Mouse (Mus musculus) B cell, adult 2 months (primary cell): ENCODE results near the gene Rpl23.

Experiments used
- DNase-seq, 2 experiments: peaks; one replicate each; pipeline ENCODE4 v3.0.0; 2022

Rpl23 gene

DNA sequence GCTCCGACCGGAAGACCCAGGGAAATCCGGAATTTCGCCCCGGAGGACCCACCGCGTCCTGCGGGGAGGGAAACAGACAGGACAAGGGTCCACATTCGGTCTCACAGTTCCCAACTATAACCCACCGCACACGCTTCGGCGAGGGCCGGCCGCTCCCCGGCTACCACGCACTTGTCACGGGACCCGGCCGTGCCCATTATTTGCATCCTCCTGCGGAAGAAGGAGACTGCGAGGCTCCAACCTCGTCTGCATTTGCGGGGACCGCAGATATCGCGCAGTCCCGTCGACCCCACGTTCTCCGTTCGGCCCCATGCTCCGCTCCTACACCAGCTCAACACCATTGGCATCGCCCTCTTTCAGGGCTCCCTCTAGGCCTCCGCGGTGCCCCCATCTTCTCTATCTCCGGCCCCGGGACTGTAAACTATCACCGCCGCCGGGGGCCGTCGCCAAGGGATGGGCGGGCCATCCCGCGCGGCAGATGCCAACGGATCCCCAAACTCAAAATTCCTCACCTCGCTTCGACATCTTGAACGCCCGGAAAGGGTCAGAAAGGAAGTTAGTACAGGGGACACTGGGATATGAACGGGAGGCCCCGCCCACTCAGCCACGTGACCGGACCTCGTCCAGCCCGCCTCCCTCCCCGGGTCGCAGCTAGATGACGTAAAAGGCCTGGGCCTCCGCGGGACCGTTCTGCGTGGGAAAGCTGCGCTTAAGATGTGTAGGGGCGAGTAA lies at the start of gene Rpl23:
TSS of gene Rpl23 (minus strand) at position 606 of the 732 bp plus-strand sequence.
- DNase-seq: peak; percentile 100

DNA sequence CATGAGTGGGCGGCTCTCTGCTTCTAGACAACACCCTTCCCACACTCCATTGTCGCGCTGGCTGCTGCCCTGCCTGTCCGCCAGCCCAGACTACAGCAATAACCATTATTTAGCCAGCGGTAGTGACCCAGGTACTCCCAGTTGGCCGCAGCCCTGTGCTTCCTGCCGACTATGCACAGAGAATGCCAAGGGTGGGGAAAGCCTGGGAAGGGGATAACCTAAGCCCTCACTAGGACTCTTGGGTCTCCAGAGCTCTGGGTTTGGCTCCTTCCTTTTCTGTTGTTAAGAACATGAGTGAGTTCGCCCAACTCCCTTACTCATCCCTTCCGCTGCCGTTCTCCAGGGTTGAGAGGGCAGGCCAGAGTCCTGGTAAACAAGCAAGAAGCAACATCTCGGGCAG lies 49.8 kb upstream of the Rpl23 start:
- DNase-seq: no peak

DNA sequence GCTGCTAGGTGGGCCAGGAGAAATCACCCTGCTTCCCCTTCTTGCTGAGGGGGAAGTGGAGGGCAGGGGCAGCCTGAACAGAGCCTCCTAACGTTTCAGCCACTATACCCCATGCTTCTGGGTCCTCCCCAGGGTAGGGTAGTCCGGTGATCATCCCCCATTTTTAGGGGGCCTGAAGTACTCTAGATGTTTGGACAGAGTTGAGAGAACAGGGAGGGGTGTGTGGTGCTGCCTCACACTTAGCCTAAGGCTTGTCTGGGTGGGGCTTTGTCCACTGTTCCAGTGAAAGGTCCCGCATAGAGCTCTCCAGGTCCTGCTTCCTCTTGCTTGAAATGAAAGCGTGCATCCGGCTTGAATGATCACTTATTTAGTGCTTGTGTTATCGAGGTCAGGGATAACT lies 48.3 kb upstream of the Rpl23 start:
- DNase-seq: peak in 1 of 2 experiments; percentile 12

DNA sequence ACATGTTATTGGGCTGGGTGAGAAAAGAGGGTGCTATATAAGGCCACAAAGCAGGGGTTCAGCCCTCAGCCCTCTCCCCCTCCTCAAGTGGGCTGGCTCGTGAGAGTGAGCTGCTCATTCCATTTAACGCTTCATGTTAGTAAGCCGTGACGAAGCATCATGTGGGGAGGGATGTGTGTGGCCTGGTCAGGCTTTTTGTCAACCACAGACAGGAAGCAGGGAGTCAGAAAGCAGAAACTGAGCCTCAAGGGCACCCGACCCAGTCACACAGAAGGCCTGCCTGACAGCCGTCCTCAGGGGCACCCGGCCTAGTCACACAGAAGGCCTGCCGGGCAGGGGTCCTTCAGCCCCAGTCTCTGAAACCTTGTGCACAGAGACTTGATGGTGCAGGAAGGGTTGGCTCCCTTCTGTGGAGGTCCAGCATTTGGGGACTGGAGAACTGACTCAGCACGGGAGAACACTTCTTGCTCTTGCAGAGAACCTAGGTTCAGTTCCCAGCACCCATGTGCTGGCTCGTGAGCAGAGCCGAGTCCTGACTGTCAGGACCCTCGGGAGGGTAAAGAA lies 47.8 kb upstream of the Rpl23 start:
- peak; percentile 70 to 77 for DNase-seq

DNA sequence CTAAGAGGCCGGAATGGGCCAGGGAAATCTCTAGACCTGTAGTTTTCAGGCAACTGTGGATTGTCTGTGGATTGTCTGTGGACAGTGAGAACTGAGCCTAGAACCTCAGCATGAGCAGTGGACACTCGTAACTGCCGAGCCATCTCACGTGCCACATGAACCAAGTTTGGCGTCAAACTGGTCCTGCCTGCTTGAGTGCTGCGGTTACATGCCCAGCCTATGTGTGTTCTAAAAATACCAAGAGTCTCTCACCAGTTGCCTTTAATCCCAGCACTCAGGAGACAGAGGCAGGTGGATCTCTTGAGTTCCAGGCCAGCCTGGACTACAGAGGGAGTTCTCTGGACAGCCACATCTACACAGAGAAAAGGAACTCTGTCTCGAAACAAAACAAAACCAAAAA lies 47.1 kb upstream of the Rpl23 start:
- peak; percentile 16 for DNase-seq

DNA sequence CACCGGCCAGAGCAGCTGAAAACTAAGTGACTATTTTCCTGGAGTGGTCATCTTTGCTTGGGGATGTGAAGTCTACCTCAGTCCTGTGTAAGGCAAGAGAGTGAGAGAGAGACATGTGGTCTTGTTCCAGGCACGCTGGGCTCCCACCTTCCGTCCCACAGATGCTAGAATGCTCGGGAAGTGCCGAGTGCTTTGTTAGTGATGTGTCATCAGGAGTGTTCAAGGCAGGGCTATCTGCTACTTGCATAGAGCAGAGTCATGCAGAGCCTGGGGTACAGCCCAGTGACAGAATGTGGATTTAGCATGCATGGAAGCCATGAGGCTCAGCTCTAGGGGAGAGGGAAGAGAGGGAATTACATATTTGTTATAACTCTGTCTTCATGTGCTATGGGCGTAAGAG lies 45.4 kb upstream of the Rpl23 start:
- DNase-seq: no peak

DNA sequence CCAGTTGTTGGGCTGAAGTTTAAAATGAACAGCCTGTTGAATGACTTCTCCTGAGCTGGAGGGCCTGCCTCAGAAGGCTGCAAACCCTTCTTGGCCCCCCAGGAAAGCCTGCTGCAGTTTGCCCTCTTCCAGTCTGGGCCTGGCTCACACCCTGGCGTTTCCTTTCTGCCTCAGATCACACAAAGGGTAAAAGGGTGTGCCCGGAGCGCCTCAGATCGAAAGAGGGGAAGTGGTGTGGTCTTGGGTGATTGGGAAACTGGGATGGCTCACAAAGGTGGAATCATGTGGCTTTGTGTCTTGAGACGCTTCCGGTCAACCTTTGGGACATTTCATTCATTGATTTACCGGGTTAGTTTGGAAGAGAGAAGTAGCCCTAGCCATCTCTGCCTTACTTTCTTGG lies 44.2 kb upstream of the Rpl23 start:
- no peak for DNase-seq

DNA sequence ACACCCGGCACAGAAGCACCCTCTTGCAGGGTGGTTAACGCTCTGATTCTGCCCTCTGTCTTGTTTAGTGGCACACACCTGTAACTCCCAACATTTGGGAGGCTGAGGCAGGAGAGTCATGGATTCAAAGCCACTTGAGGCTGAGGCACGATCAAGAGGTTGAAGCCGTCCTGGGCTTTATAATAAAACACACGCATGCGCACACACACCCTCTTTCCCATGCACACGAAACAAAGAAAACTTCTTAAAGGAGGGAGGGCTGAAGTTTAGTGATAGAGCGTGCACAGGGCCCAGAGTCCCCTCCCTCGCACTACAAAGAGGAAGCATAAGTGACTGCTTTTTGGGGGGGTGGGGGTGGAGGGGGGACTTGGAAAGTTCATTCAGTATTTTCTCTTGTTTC lies 43.7 kb upstream of the Rpl23 start:
- DNase-seq: peak; percentile 15 to 21

DNA sequence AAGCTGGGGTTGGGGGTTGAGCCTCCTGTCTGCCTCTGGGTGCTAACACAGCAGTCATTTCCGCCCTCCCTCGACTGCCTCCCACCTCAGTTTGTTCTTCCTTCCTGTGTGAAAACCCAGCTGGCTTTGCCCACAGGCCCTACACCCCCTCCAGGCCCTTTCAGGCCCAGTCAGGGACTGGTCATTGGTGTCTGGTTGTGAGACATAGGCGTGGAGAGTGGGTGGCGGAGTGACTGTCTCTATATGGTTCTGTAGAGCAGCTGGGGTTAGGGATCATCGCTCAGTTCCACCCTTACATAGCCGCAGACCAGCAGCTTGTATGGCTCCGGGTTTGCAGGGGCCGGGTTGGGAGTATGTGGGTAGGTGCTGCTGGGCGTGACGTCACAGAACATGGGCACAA lies 43.1 kb upstream of the Rpl23 start:
- DNase-seq: peak; percentile 57 to 61

DNA sequence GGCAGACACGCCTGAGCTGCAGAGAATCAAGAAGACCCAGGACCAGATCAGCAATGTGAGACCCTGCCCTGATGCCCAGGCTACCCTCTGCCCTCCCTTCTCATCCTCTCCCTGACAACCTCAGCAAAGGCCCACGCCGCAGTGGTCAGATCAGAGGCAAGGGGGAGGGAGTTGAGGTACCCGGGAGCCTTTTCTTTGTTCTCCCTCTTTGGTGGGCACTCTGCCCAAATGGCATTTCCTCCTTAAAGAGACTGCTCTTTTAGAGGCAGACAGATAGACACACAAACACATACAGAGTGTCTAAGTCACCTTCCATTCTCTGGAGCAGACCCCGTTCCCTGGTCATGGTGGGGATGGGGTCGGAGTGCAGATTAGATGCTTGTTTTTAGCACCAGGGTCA lies 42.7 kb upstream of the Rpl23 start:
- DNase-seq: no peak

DNA sequence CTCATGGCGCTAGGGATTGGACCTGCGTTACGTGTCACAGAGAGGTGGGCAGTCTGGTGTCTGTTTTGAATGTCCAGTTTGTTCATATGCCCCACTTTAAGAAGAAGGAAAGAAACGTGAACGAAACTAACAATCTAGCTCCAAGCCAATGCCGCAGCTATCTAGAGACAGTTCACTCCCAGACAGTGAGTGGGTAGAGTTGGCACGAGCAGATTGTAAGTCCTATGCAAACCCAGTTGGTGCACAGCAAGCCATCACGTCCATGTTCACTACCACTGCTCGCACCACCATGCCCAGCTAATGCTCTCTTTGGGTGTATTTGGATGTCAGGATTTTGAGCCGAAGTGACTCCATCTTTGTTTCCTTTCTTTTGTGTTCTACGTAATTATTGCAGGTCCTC lies 41.9 kb upstream of the Rpl23 start:
- no peak for DNase-seq

DNA sequence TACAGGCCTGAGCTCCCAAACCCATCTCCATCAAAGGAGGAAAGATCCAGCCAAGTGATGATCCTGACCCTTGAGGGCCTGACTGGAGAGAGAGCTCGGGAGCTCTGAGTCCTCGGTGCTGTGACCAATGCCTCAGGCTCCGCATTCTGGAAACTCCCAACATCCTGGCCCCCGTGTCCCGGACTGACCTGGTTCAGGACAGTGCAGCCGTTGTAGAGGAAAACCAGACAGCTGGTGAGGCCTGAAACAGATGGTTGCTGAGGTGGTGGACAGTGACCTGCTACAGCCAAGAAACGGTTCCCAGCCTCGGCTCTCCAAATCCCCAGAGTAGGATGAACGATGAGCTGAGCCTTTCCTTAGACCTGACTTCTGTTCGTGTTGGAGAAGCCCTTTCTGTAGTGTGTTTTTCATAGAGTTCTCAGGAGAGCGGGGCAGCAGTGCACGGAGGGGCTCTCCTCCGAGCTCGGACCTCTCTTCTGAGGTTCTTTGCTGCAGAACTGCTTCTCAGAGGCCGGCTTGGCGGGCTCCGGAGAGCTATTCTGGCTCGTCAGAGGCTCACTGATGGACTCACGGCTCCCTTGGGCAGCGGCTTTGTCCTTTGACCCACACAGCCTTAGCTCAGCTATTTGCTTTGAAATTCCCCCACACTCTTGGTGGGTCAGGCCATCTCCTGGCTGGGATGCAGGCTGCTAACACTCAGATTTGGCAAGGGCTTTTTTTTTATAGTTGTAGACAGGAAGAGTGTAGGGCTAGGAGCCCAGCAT lies 40.8 kb upstream of the Rpl23 start:
- no peak for DNase-seq

DNA sequence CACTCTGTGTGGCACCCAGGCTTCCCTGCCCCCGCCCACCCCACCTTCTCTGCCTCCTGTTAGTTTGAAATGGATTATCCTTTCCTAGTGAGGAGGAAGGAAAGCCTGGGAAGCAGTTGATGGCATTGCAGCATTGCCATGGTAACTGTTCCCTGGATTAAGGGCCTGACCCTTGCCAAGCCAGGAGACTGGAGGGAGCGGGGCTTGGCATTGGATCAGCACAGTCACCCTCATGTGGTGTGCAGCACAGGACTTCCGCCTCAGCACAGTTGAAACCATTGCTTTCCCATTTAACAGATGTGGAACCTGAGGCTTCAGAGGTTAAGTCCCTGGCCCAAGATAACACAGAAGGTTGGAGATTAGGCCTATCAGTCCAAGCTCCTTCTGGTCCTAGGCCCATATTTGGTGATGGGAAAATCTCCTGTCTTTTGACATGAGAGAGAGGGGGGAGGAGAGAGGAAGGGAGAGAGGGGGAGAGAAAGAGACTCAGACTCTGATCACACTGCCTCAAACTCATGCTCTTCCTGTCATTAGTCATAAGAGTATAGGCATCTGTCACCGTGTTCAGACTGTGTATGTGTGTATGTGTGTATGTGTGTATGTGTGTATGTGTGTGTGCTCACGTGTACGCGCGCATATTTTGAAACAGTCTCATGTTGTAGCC lies 39.3 kb upstream of the Rpl23 start:
- no peak for DNase-seq

DNA sequence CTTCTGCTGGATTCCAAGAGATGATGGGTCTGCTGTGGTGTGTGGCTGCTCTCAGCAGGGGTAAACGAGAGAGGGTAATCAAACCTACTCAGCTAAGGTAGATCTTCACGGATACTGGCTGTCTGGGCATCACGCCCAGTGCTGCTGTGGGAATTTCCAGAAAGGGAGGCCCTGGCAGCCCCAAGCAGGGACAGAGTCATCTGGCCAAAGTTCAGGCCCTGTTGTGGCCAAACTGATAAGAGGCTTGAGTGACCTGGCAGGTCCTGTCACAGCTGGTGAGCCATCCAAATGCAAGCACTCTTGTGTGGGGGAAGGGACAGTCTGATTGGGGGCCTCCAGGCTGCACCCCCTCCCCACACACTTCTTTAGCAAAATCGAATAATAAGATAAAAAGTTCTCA lies 38.6 kb upstream of the Rpl23 start:
- DNase-seq: no peak

DNA sequence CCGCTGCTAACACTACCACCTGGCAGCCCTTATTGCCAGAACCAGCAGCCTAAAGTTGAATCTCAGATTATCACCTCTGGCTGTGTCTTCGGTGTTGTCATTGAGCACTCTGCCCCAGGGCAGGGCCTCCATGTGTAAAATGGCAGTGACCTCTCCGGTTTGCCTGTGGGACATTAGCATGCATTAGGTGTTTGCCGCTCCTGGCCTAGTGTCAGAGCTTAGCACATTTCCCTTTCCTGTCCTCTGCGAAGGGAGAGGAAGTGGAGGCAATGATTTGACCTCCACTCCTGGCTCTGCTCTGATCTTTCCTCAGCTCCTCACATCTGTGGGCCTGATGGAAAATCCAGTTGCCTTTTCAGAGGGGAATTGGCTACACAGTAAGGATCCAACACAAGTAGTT lies 37.7 kb upstream of the Rpl23 start:
- no peak for DNase-seq

DNA sequence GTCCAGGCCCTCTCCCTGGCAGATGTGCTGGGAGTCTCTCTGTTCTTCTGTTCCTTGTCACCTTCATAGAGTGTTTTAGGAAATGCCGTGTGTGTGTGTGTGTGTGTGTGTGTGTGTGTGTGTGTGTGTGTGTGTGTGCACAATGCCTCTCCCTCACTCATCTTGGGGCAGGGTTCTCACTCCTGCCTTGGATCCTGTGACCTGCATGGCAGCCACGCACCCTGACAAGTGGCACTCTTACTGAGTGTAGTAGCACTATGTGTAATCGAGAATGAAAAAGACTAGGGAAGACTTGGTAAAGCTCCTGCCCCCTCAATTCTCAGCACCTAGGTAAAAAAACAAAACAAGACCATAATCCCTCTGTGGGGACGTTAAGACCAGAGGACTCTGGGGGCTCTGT lies 36.9 kb upstream of the Rpl23 start:
- no peak for DNase-seq

DNA sequence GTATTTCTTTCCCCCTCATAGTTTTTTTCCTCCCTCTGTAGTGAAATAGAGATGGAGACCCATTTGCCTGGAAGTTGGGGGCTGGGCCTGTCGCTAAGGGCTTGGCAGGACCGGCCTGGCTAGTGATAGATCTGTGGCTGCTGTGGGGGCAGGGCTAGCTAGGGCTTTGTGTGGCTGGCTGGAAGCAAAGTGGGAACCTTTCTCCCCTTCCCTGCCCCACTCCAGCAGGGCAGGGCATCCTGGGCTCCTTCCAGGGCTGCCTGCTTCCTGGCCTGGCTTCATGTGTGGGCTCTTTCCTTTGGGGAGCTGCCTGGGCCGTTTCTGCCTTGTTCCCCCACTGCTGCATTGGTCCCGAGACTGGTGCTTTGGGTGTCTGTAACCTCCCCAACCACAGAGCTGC lies 36.3 kb upstream of the Rpl23 start:
- DNase-seq: no peak

DNA sequence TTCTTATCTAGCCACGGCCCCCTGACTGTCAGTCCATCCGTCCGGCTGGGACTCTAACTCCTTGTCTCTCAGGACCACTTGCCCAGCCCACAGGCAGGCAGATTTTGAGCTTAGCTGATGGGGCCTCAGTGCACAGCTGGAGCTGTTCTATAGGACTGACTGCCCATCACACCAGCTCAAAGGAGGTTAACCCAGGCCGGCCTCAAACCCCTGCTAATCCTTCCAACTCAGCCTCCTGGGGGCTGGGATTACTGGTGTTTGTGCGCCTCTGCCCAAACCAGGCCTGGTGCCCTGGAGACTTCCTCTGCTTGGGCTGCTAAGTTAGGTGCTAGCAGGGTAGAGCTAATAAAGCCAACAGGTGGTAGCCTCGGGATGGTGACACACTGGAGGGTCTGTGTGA lies 35.8 kb upstream of the Rpl23 start:
- DNase-seq: no peak

DNA sequence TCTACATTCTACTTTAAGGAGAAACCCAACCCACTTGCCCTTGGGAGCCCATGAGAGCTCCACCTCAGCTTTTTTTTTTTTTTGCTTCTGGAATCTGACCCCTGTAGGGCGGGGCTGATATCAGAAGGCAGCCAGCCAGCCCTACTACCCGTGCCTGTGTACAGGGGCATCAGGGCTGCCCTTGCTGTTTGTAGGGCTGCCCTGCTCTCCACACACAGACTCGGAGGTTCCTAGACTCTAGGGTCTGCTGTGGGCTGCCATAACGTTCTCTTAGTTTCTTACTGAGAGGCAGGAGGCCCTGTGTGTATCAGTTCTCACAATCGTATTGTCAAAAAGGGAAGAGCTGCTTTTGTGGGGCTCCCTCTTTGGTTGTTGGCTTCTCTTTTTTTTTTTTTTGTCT lies 35.1 kb upstream of the Rpl23 start:
- DNase-seq: no peak

DNA sequence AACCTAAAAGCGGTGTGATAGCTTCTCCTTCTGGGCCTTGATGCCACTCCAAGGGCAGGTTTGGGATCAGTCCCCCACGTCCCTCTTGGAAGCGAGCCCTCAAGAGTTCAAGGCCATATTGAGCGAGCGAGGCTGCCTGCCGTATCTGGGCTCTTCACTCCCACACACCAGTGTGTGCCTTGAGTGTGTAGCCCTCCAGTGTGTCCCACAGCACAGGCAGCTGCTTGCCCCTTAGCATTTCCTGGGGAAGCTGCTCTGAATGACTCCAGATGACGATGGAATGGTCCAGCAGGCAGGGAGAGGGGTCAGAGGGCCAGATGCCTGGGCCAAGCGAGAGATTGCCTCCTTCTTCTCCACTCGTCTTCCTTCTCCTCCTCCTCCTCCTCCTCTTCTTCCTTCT lies 34.7 kb upstream of the Rpl23 start:
- DNase-seq: no peak

DNA sequence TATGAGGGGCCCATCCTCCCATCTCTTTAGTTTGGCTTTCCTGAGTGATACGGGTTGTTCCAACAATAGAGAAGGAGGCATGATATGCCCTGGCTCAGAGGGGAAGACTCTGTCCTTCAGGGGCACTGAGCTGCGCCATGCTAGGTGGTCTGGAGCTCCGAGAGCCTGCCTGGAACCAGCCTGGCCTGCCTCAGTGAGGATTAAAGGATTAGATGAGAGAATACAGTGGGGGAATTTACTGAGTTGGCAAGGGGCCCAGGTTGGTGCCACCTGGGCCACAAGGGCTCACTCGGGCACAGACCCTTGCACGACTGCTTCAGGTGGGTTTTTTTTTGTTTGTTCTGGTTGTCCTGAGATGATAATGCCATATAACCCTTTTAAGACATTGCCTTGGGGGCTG lies 33.9 kb upstream of the Rpl23 start:
- no peak for DNase-seq

DNA sequence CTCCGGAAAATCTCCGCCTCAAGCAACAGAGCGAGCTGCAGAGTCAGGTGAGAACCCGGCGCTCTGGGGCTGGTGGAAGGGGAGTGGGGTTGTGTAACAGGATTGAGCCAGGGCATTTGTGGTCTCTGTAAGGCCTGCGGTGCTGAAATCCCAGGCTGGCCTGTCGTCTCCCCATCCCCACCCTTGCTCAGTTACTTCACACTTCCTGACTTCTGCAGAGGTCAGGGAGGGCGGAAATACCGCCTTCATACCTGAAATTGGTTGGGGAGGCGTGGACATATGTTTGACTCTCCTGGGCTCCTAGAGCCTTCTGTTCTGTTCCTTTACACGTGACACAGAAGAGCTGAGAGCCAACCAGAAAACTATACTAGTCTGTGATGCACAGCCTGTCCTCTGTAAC lies 33.5 kb upstream of the Rpl23 start:
- no peak for DNase-seq

DNA sequence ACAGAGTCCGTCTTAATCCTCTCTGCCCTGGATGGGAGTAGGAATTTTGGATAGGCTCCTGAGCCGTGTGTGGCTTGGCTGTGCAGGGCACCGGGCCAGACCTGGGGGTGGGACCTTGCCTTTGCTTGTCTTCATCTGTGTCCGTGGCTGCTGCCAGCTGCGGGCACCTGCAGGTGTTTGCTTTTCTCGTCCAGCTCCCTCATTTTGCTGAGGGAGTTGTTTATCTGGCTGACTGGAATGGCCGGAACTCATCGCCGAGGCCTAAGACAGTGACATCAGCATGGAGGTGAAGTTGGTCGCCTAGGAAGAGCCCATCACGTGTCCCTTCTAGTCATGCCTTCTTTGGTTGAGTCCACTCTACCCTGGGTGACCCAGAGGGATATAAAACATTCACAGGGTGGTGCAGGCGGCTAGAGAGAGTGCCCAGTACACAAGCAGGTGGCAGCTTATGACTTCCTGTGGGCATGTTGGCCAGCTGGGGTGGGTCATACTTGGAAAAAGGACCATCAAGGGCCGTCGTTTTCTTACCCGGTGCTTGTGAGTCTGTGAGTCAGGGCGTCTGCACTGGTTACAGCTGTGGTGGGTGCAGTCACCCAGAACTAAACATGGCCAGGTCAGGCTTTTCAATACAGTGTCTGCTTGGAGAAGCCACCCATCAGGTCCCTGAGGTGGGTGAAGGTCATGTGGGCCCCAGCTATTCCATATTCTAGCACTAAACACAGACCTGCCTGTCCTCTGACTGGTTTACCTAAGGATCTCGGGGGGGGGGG lies 31.7 kb upstream of the Rpl23 start:
- no peak for DNase-seq
